Mouse (Mus musculus) cortical plate, adult 2 months (tissue): ENCODE measurements at regions not wholly inside any gene's neighbourhood (a gene's known extent, or its start where the extent isn't known, plus 50 kb on each side); places are given as distances from the start of the nearest gene placed in this dataset.

Experiments
- H3K27ac ChIP-seq: fragments of 200-500 bp; 2 replicates; pipeline ENCODE4 v1.5.1; 2012; ENCODE audit warnings: low read length, control low read depth, inconsistent platforms; ENCODE audit not compliant: insufficient read depth
- H3K4me1 ChIP-seq: fragments of 200-500 bp; 2 replicates; pipeline ENCODE4 v1.6.1; 2011; ENCODE audit warnings: low read length; ENCODE audit not compliant: control insufficient read depth, insufficient read depth
- H3K4me3 ChIP-seq: fragments of 200-500 bp; 2 replicates; pipeline ENCODE4 v1.5.1; 2011; ENCODE audit warnings: mild to moderate bottlenecking, low read length, control low read depth; ENCODE audit not compliant: insufficient read depth
- CTCF ChIP-seq: fragments of 200-500 bp; IDR thresholded peaks from 2 replicates; pipeline ENCODE4 v1.5.1; 2011; ENCODE audit warnings: mild to moderate bottlenecking, control low read depth, low read length; ENCODE audit not compliant: insufficient read depth; ENCODE audit errors: extremely low read depth
- POLR2A ChIP-seq: fragments of 200-500 bp; IDR thresholded peaks from 2 replicates; pipeline ENCODE4 v1.6.1; 2011; ENCODE audit warnings: mild to moderate bottlenecking, low read length, control low read depth; ENCODE audit not compliant: insufficient read depth; ENCODE audit errors: extremely low read depth

- TF ChIP-seq CTCF, result no peak
- no peak for TF ChIP-seq POLR2A
- Histone ChIP-seq H3K4me3 (no peak overlapping the region), H3K4me1 (peaks cover 11% of the 10 kb centered on the region), H3K27ac (peak overlapping the region; percentile 31)
Measured at GRCm38 (mm10) chr11:52536841-52537240, 140.6 kb downstream of the 9530068E07Rik start.

- H3K4me3 ChIP-seq, result no peak overlapping the region
- no peak for TF ChIP-seq POLR2A
- TF ChIP-seq CTCF, result no peak
- peaks cover 11% of the 10 kb centered on the region for H3K4me1 ChIP-seq
- H3K27ac ChIP-seq, result peak overlapping the region; percentile 31; the same call in 1 of the 2 replicates
Measured at GRCm38 (mm10) chr11:52537819-52538435, 141.7 kb downstream of the 9530068E07Rik start.

GRCm38 (mm10) chr11:52541210-52541609 lies 145.0 kb downstream of the 9530068E07Rik start:
- H3K27ac ChIP-seq, result no peak overlapping the region
- peaks cover 10% of the 10 kb centered on the region for H3K4me1 ChIP-seq
- H3K4me3 ChIP-seq, result no peak overlapping the region
- TF ChIP-seq POLR2A (no peak), CTCF (no peak)

- TF ChIP-seq POLR2A, result no peak
- TF ChIP-seq CTCF, result no peak
- Histone ChIP-seq H3K4me1 (peaks cover 2% of the 10 kb centered on the region; the same call in 1 of the 2 replicates), H3K27ac (no peak overlapping the region), H3K4me3 (no peak overlapping the region)
Measured at GRCm38 (mm10) chr11:52551451-52551850, 155.2 kb downstream of the 9530068E07Rik start.

DNA sequence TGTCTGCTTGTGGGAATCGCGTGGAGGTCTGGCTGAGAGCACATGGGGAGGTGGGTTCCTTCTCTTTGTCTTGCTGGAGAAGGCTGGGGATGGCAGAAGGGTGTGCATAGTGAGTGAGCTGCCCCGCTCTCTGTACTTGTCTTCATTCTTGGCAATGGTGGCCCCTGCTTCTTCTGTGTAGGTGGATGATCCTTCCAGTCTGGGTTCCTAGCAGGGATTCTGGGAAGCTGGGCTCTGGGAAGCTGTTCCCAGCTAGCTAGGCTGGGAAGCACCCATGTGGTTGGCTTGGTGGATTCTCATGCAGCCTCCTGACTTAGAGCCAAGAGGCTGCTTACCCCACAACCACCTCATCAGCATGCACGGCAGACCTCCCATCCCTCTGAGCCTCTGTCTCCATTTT lies 156.6 kb downstream of the 9530068E07Rik start:
- H3K4me1 ChIP-seq, result peaks cover 2% of the 10 kb centered on the region; the same call in 1 of the 2 replicates
- no peak for TF ChIP-seq CTCF
- no peak for TF ChIP-seq POLR2A
- H3K4me3 ChIP-seq, result no peak overlapping the region
- no peak overlapping the region for H3K27ac ChIP-seq

DNA sequence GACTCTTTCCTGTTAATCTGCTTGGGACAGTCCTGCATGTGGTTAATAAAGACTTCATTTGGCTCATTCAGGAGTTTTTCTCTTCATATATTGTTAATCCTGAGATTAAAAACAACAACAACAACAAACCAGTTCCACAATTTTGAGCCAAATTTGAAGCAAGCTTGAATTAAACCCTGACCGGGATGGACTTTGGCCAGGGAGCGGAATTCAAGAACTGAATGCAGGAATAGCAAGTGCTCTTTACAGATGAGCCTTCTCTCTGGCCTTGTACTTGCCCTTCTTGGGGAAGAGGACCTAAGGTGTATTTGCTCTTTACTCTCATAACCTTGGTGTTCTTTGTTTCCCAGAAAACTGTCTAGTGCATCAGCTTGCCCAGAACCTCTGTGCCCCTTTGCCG lies 161.6 kb downstream of the 9530068E07Rik start:
- TF ChIP-seq CTCF, result no peak
- no peak for TF ChIP-seq POLR2A
- Histone ChIP-seq H3K4me3 (no peak overlapping the region), H3K4me1 (peaks cover 2% of the 10 kb centered on the region; the same call in 1 of the 2 replicates), H3K27ac (no peak overlapping the region)

DNA sequence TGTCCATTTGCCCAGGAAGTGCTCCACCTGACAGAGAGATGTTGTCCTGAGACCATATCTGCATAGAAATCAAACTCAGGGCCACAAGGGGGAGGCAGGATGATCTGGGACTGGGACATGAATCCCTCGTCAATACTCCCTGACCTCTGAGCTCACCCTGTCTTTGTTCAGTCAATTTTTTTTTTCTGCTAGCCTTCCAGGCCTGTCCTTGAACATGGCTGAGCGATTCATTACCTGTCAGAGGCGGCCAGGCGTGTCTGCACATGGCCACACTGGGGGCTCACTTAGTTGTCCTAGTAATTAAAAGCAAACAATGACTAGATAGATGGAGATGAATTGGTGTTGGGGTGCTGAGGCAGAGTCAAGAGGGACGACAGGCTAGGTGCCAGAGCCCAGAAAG lies 162.6 kb downstream of the 9530068E07Rik start:
- TF ChIP-seq CTCF, result no peak
- no peak for TF ChIP-seq POLR2A
- H3K4me3 ChIP-seq, result no peak overlapping the region
- H3K4me1 ChIP-seq, result peaks cover 2% of the 10 kb centered on the region; the same call in 1 of the 2 replicates
- H3K27ac ChIP-seq, result no peak overlapping the region

- no peak for TF ChIP-seq CTCF
- no peak for TF ChIP-seq POLR2A
- H3K4me1 ChIP-seq, result no peaks in the 10 kb centered on the region
- no peak overlapping the region for H3K27ac ChIP-seq
- H3K4me3 ChIP-seq, result no peak overlapping the region
Measured at GRCm38 (mm10) chr11:52561281-52561680, 165.1 kb downstream of the 9530068E07Rik start.

GRCm38 (mm10) chr11:52565457-52565856 lies 169.2 kb downstream of the 9530068E07Rik start:
- TF ChIP-seq POLR2A, result no peak
- no peak overlapping the region for H3K27ac ChIP-seq
- peaks cover 1% of the 10 kb centered on the region; the same call in 1 of the 2 replicates for H3K4me1 ChIP-seq
- H3K4me3 ChIP-seq, result no peak overlapping the region

- no peak for TF ChIP-seq POLR2A
- TF ChIP-seq CTCF, result no peak
- H3K27ac ChIP-seq, result no peak overlapping the region
- no peak overlapping the region for H3K4me3 ChIP-seq
- H3K4me1 ChIP-seq, result peaks cover 1% of the 10 kb centered on the region; the same call in 1 of the 2 replicates
Measured at GRCm38 (mm10) chr11:52566026-52566425, 169.8 kb downstream of the 9530068E07Rik start.

- TF ChIP-seq CTCF (no peak), POLR2A (no peak)
- H3K27ac ChIP-seq, result 0 out of 2 replicates have a peak overlapping the region, but pooled peaks have one; percentile 29
- H3K4me1 ChIP-seq, result peaks cover 1% of the 10 kb centered on the region; the same call in 1 of the 2 replicates
- no peak overlapping the region for H3K4me3 ChIP-seq
Measured at GRCm38 (mm10) chr11:52567945-52568687, 171.9 kb downstream of the 9530068E07Rik start.
